Mouse (Mus musculus) cerebellum, adult 9-11 months (tissue): ENCODE measurements around the gene Padi4.

ENCODE experiments used
- DNase-seq: peaks from one replicate; pipeline ENCODE4 v3.0.0; 2022

Gene Padi4

DNA sequence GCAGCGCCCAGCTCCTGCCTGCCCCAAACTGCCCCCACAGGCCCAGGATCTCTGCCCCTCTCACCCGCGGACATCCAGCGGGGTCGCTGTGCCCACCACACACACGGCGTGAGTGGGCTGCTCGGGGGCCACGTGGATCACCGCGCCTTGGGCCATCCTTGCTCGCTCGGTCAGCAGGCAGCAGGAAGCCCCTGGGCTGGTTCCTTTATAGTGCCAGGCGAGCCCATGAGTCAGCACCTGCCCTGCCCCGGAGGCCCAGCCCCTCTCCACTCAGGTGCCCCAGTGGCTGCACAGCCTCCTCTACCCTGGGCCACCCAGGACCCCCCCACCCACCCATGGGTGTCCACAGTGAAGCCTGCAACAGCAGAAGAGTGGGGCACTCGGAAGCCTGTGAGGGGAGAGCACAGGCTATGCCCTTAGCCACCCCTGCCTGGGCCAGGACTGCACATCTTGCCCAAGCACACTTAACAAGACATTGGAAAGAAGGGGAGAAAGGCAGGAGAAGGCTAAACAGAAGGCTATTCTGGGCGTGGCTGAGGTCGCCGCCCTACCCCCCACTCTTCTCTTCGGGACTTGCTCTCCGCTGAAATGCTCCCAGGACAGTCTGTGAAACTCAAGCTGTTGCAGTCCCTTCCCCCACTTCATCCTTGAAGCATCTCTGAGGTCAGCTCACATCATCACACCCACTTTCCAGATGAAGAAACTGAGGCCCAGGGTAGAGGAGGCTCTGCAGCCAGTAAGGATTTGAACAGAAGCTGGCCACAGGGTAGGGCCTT lies at the start of gene Padi4:
TSS of gene Padi4 (minus strand) at position 212 of the 776 bp plus-strand sequence.
- DNase-seq: no peak

GRCm38 (mm10) chr4:140821988-140822387 lies 48.0 kb upstream of the Padi4 start:
- peak; percentile 26 for DNase-seq

DNA sequence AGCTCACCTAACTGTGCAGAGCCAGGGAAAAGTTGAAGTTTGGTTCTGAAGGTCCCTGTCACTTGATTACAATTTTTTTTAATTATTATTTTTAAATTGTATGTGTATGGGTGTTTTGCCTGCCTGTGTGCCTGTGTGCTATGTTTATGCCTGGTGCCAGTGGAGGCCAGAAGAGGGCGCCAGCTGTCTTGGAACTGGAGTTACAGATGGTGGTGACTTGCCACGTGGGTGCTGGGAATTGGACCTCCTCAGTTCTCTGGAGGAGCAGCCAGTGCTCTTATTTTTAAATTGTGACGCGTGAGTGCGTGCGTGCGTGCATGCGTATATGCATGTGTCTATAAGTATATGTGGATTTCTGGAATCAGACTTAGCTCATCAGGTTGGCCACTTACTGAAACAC lies 43.4 kb upstream of the Padi4 start:
- DNase-seq: no peak

GRCm38 (mm10) chr4:140815996-140816917 lies 42.2 kb upstream of the Padi4 start:
- DNase-seq: no peak

GRCm38 (mm10) chr4:140815496-140815895 lies 41.5 kb upstream of the Padi4 start:
- DNase-seq: no peak

GRCm38 (mm10) chr4:140814241-140815225 lies 40.5 kb upstream of the Padi4 start:
- no peak for DNase-seq

DNA sequence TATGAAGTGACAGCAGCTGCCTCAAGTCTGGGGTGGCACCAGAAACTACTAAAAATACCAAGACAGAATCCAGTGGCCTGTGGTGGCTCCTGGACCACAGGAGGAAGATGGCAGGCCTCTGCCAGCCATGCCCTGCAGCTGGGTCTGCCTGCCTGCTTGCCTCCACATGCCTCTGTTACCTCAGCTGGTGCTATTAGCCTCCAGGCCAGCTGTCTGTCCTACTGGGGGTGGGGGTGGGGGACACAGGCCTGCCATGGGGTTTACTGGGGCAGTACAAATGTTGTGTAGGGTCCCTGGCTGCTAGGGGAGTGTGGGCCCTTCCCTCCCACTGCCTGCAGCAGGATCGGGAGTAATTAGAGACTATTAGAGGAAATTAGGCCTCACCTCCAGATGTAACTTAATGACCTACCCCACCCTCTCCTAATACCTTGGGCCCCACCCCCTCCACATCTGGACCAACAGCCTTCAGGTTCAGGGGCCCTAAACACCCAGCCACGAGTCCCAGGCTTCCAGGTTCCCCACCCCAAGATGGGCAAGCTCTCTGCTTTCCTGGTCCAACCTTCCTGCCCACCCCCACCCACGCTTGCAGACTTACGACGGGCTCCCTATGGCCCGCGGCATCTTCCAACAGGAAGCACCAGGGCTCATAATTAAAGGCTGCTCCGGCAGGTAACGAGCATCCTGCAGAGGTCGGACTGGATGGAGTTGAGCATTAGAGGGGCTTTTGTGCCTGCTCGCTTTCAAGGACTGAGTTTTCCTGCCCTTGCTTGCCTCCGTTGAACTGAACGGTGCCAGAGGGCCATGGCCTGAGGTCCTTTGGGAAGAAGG lies 39.5 kb upstream of the Padi4 start:
- DNase-seq: no peak

DNA sequence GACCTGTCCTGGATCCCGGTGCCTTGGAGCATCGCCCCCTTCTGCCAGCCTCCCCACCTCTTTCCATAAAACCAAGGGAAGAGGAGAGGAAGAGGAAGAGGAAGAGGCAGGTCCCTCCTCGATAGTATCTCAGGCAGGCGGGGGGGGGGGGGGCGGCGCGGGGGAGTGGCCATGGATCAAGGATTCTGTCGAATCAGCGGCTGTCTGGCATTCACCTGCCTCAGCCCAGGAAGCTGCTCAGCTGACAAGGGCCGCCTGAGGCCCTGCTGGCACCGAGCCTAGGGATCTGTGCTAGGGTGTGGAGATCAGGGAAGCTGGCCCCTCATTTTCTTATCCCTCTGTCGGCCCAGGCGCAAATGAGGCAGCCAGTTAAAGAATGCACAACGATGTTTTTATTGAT lies 38.6 kb upstream of the Padi4 start:
- DNase-seq: no peak

DNA sequence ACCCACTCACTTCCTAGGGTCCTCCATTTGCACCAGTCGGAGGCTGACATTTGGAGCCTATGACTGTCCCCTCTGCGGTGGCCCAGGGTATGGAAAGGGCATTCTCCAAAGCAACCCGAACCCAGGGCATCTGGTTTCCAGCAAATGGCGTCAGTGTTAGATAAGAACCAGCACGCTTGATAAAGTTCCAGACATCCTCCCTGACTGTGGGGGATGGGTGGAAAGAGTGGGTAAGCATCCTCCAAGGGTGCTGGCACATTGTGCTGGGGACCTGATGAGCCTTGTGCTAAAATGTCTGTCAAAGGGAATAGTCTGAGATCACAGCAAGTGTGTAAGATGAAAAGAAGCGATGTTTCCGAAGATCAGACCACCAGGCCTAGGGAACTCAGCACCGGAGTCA lies 38.2 kb upstream of the Padi4 start:
- no peak for DNase-seq

GRCm38 (mm10) chr4:140810458-140811260 lies 36.6 kb upstream of the Padi4 start, which contains the start of gene Padi3:
Padi3 (minus strand) TSS chr4:140810648.
- no peak for DNase-seq

DNA sequence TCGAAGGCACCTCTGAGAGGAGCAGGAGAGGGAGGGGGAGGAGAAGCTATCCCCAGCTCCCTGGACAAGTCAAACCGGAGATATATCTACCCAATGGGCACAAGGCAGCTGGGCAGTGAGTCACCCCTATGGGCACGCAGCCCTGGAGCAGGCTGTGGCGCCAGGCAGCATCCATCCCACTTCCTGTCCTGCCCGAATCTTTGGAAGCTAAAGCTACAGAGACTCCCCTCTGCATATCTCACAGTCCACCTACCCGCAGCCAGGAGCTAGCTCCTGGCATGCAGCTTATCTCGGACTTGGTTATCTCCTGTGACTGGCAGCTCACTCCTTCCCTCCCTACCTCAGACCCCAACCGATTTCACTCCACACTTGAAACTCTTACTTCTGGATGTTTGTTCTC lies 35.1 kb upstream of the Padi4 start:
- DNase-seq: no peak

GRCm38 (mm10) chr4:140804601-140805000 lies 30.6 kb upstream of the Padi4 start:
- DNase-seq: no peak

DNA sequence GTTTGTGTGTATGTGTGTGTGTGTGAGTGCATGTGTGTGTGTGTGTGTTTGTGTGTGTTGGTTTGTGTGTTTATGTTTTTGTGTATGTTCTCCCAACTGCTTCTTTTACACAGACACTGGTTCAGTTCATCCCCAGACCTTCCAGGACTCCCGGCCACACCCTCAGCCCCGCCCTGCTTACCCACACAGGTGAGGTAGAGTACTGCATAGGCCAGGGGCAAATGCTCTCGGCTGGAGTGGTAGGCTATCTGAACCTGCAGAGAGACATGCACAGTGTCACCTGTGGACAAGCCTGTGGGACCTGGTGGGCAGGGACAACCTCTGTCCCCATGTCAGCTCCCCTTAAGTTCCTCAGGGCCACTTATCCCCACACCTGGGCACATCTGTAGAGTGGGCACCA lies 27.3 kb upstream of the Padi4 start:
- no peak for DNase-seq

DNA sequence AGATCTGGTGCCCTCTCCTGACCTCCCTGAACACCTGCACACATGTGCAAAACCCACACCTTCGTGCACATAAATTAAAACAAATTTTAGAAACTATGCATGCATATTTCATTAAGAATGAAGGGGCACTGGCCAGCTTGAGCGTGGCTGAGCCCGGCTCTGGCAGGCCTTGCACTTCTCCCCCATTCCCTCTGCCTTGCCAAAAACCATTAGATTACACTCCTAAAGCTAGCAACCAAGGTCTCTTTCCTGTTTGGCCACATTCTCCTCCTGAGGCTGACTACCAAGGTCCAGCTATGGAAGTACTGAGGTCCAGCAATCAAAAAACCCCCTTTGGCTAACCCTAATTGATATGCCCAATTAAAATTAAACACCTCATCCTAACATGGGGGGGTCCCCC lies 22.8 kb upstream of the Padi4 start:
- no peak for DNase-seq

DNA sequence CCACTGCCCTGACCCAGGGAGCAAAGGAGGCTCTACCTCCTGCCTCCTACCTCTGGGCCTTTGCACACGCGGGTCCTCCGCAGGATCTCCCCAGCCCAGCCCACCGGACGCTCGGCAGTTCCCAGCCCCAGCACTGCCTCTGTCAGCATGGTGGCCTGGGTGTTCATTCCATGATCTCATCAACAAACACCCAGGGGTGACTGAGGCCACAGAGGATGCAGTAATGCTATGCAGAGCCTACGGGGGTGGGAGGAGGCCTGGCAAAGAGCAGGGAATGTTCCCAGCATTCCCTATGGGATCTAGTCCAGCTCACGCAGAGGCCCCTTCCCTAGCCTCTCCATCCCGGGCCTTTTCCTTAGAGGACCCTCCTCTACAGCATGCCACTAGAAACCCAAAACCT lies 20.6 kb upstream of the Padi4 start:
- DNase-seq: no peak

- no peak for DNase-seq
Measured at GRCm38 (mm10) chr4:140793795-140794194, 19.8 kb upstream of the Padi4 start.

- no peak for DNase-seq
Measured at GRCm38 (mm10) chr4:140792584-140792983, 18.5 kb upstream of the Padi4 start.

DNA sequence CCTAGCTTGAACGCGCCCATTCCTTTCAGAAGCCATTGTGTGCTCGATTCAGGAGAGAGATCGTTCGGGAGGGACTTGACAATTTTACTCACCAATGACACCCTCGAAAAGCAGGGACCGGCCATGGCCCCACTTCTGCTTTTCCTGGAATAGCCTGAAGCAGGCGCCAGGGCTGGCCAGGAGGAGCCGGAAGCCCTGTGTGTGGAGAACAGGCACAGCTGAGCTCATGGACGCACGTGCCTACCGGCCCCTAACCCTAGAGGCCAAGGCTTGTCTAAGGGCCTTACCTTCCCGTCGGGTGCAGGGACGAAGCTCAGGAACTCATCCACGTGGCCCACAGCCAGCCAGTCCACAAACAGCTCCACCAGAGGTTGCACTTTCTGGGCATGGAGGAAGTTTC lies 17.0 kb upstream of the Padi4 start:
- no peak for DNase-seq

DNA sequence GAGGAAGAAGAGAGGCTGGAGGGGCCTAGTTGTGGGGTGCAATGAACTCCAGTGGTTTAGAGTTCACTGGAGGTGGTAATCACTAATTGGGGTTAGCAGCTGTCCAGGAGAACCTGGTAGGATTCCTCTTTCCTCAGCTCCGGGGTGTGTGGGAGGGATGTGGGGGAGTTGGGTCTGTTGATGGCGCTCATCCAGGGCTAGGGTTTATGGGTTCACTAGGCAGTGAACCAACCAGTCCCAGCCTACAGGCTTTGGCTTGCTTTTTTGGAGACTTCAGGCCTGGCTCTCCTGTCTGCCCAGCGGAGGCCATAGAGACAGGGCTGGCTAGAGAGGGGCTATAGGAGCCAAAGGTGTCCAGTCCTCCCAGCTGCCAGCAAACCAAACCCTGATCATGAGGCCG lies 15.9 kb upstream of the Padi4 start:
- no peak for DNase-seq

DNA sequence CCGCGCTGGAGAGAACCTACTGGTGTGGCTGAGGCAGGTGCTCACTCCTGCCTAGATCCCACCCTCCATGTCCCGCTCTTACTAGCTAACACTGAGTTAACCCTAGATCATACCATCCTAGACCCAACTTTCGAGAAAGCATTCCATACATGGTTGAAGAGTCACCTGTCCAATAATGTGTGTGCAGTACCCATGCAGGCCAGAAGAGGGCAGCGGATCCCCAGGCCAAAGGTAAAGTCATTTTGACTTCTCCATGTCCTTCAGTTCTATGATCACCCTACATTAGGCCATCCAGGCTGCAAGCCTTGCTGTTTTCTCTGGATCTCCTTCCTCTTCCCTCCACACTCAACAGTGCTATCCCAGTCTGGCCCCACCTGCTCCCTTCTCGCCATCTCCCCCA lies 14.9 kb upstream of the Padi4 start:
- DNase-seq: peak; percentile 16

DNA sequence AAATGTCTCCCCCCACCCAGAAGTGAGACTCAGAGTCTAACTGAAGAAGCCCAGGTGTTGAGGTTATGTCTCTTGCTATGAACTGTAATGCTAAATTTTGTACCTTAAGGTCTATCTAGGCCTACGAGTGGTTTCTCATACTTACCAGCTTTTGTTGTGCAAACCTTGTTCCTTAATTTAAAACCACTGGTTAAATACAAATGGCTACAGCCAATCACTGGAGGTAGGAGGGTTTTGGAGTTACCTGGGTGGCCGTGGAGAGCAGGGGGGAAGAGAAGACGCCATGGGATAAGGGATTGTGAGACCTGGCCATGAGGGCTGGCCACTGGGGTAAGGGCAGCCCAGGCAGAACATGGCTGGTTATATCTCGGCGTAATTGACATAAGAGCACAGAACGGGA lies 14.2 kb upstream of the Padi4 start:
- no peak for DNase-seq
